Mouse (Mus musculus): Measurements from ENCODE around the gene Itga9. TPM values are rescaled to one million over a fixed set of nuclear protein-coding genes. Genes with fewer than 3 reads are reported as not detected.

Itga9 gene
- total RNA-seq, 1 experiment from 2014 or later = 4.7 TPM

- ATAC-seq (replicated peaks in 1 of 2; ENCODE audit: insufficient read depth in 1 of 2, low FRiP score in 2 of 2, low TSS enrichment in 1 of 2, low read depth in 1 of 2, poor library complexity in 2 of 2, severe bottlenecking in 2 of 2) = no peak
Measured at GRCm38 (mm10) chr9:118669696-118670095, 63.2 kb downstream of the Itga9 start.

DNA sequence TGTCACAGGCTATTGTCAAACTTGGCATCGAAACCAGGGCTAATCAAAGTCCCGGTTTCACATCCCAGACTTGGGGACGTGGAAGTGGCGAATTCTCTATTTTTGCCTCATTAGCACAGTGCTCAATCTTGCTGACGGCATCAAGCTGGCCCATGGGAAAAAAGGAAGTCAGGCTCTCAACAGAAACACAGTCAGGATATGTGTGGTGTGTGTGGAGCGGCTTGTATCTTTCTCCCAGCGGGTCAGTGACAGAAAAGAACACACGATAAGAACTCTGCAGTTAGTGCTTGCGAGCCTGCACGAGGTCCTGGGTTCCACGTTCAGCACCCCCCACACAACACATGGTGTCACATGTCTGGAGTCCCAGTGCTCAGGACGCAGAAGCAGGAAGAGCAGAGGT, 67.8 kb downstream of the Itga9 start:
- ATAC-seq (replicated peaks in 1 of 2; ENCODE audit: insufficient read depth in 1 of 2, low FRiP score in 2 of 2, low TSS enrichment in 1 of 2, low read depth in 1 of 2, poor library complexity in 2 of 2, severe bottlenecking in 2 of 2) = peak; percentile 37 to 51; a peak in 3 of 4 replicates

GRCm38 (mm10) chr9:118674761-118675160, 68.3 kb downstream of the Itga9 start:
- ATAC-seq (replicated peaks in 1 of 2; ENCODE audit: insufficient read depth in 1 of 2, low FRiP score in 2 of 2, low TSS enrichment in 1 of 2, low read depth in 1 of 2, poor library complexity in 2 of 2, severe bottlenecking in 2 of 2) = no peak

DNA sequence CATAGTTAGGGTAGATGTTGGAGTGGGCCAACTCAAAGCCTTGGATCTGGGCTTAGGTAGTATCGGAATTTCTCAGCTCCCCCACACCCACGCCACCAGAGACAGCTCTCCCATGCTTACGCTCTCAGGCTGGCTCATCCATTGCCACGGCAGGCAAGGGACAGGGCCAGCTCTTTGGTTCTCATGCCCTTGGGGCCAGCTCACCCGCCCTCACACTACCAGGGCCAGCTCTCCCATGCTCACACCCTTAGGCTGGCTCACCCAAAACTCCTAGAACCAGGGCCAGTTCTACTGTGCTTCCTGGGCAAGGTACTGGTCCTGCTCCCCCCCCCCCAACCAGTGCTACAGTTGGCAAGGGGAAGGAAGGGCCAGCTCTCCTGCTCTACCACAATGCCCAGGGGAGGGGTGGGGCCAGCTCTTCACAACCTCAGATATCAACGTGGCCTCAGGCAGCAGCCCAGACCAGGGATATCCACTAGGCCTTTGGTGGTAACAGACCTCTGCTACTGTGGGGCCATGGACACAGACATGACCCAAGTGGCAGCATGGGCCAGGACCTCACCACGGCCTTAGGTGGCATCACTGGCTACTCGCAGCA, 69.2 kb downstream of the Itga9 start:
- peak; percentile 25 to 28; a peak in 2 of 4 replicates for ATAC-seq (replicated peaks in 1 of 2; ENCODE audit: insufficient read depth in 1 of 2, low FRiP score in 2 of 2, low TSS enrichment in 1 of 2, low read depth in 1 of 2, poor library complexity in 2 of 2, severe bottlenecking in 2 of 2)

- ATAC-seq (replicated peaks in 1 of 2; ENCODE audit: insufficient read depth in 1 of 2, low FRiP score in 2 of 2, low TSS enrichment in 1 of 2, low read depth in 1 of 2, poor library complexity in 2 of 2, severe bottlenecking in 2 of 2) = no peak
Measured at GRCm38 (mm10) chr9:118676692-118677091, 70.2 kb downstream of the Itga9 start.

- peak; percentile 24 to 55; a peak in 3 of 4 replicates for ATAC-seq (replicated peaks in 1 of 2; ENCODE audit: insufficient read depth in 1 of 2, low FRiP score in 2 of 2, low TSS enrichment in 1 of 2, low read depth in 1 of 2, poor library complexity in 2 of 2, severe bottlenecking in 2 of 2)
Measured at GRCm38 (mm10) chr9:118677349-118677748, 70.9 kb downstream of the Itga9 start.

DNA sequence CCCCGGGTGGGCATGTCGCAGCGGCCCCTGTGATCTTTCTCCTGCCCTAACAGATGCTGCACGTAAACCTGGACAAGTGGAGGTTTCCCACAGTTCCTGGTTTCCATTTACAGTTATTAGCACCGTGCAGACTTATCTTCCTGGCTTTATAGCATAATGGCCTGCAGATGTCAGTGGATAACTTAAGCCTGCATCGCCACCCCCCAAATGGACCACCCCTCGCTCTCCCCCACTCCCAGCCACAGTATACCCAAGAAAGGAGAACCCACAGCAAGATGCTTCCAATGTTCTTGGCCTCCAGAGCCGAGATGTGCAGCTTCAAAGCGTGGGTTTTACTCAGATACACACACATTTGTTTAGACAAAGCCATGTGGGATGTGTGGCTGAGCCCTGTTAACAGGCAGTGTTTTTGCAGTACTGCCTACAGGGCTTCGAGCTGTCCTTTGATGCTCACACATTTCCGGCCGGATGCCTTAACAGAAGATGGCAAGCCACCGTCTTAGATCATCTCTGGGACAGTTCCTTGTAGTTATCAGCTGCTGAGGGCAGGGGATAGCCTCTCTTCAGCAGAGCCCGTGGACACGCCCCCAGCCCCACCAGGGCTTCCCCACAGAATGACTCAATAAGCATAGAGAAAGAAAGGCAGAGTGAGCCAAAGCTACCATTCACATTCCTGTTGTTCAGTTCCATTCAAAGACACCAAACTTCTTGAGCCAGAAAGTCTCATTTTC, 71.7 kb downstream of the Itga9 start:
- no peak for ATAC-seq (replicated peaks in 1 of 2; ENCODE audit: insufficient read depth in 1 of 2, low FRiP score in 2 of 2, low TSS enrichment in 1 of 2, low read depth in 1 of 2, poor library complexity in 2 of 2, severe bottlenecking in 2 of 2)

DNA sequence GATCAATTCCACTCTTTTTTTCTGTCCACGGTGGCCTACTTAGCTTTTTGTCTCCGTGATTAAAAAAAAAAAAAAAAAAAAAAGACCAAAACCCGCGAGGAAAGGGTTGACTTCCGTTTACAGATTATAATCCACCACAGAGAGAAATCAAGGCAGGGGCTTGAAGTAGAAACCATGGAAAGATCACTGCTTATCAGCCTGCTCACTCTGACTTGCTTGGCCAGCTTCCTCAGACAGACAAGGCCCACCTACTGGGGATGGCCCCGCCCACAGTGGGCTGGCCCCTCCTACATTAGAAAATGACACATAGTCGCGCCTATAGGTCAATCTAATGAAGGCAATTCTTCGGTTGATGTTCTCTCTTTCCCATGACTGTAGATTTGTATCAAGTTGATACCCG, 72.3 kb downstream of the Itga9 start:
- no peak for ATAC-seq (replicated peaks in 1 of 2; ENCODE audit: insufficient read depth in 1 of 2, low FRiP score in 2 of 2, low TSS enrichment in 1 of 2, low read depth in 1 of 2, poor library complexity in 2 of 2, severe bottlenecking in 2 of 2)

GRCm38 (mm10) chr9:118681506-118681905, 75.0 kb downstream of the Itga9 start:
- ATAC-seq (replicated peaks in 1 of 2; ENCODE audit: insufficient read depth in 1 of 2, low FRiP score in 2 of 2, low TSS enrichment in 1 of 2, low read depth in 1 of 2, poor library complexity in 2 of 2, severe bottlenecking in 2 of 2) = no peak

DNA sequence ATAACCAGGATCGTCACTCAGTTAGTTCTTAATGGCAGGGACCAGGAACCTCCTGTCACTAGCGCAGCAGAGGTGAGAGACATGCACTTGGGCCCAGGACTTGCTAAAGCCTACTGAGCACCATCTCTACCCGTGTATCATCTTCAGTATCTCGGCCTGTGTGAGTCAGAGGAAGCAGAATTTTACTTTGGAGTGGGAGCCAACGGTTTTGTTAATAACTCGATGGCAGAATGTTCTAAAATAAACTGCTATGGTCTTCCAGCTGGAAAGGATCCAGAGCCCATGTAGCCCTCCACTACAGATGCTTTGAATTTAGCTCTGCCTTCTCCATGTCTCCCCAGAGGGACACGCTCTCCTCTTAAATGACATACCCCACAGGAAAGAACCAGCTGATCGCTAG, 75.7 kb downstream of the Itga9 start:
- no peak for ATAC-seq (replicated peaks in 1 of 2; ENCODE audit: insufficient read depth in 1 of 2, low FRiP score in 2 of 2, low TSS enrichment in 1 of 2, low read depth in 1 of 2, poor library complexity in 2 of 2, severe bottlenecking in 2 of 2)

GRCm38 (mm10) chr9:118683507-118683906, 77.0 kb downstream of the Itga9 start:
- no peak for ATAC-seq (replicated peaks in 1 of 2; ENCODE audit: insufficient read depth in 1 of 2, low FRiP score in 2 of 2, low TSS enrichment in 1 of 2, low read depth in 1 of 2, poor library complexity in 2 of 2, severe bottlenecking in 2 of 2)

- peak; percentile 56 to 57; a peak in 3 of 4 replicates for ATAC-seq (replicated peaks in 1 of 2; ENCODE audit: insufficient read depth in 1 of 2, low FRiP score in 2 of 2, low TSS enrichment in 1 of 2, low read depth in 1 of 2, poor library complexity in 2 of 2, severe bottlenecking in 2 of 2)
Measured at GRCm38 (mm10) chr9:118684343-118684742, 77.9 kb downstream of the Itga9 start.

DNA sequence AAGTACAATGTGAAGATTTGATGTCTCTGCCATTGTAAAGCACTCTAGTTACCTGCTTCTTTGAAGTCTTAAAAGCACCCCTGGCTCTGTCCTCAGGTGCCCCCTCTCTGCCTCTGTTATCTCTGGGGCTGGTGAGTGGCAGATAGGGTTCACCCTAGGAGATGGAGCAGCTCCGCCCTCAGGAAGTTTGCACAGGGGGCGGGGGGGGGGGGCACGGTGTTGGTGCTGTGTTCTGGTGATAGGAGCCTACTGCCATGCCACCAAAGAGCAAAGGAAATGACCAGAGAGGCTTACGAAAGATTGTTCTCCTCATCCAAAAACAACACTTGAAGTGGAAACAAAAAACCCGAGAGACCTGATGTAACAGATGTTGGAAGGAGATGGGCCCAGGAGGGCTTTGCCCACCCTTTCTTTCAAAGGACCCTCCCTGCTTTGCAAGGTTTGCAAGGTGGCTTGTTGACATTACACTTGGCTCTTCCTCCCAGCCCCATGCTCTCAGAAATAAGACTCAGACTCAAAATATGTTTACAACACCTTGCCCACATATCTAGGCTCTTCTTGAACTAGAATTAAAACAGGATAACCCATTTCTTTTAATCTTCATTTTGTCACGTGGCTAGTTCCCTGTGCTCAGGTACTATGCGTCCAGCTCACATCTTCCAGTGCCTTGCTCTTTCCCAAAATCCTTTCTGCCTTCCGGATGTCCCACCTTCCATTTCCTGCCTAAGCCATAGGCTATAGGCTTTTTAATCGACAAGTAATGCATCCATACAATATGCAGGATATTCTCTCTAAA, 79.9 kb downstream of the Itga9 start:
- ATAC-seq (replicated peaks in 1 of 2; ENCODE audit: insufficient read depth in 1 of 2, low FRiP score in 2 of 2, low TSS enrichment in 1 of 2, low read depth in 1 of 2, poor library complexity in 2 of 2, severe bottlenecking in 2 of 2) = peak in 1 of 2 experiments; percentile 56; a peak in 2 of 4 replicates

DNA sequence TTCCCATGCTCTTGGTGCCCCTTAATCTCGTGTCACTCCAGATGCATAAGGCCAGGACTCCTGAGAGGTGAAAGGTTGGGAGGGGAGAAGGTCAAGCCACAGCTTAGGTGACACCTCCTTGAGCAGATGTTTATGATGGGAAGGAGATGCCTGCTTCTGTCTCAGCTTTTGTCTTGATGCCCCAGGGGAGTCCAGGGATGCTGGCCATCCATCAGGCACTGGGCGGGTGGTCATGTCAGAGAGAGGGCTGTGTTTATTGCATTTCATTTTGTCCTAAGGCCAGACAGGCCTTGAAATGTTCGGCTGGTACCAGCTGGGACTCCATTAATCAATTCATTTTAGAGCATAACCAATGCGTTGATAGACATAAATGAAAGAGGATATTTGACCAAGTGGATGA, 81.8 kb downstream of the Itga9 start:
- ATAC-seq (replicated peaks in 1 of 2; ENCODE audit: insufficient read depth in 1 of 2, low FRiP score in 2 of 2, low TSS enrichment in 1 of 2, low read depth in 1 of 2, poor library complexity in 2 of 2, severe bottlenecking in 2 of 2) = no peak

DNA sequence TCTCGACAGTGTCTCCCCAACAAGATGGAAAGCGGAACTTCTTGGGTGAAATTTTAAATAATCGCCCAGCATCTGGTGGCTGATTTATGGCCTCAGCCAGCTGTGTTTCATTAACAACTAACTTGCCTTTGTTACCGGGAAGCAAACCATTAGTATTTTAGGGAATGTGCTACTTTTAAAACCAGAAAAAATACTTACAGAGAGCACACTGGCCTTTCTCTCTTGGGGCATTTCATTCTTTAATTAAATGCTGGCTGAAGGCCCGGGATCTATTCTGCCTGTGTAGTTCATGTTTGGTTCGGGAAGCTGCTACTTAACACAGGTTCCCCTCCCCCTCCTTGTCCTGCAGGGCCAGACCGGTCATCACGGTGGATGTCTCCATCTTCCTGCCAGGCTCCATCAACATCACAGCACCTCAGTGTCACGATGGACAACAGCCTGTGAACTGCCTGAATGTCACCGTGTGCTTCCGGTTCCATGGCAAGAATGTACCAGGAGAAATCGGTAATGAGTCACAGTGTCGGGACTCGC, 82.5 kb downstream of the Itga9 start:
- no peak for ATAC-seq (replicated peaks in 1 of 2; ENCODE audit: insufficient read depth in 1 of 2, low FRiP score in 2 of 2, low TSS enrichment in 1 of 2, low read depth in 1 of 2, poor library complexity in 2 of 2, severe bottlenecking in 2 of 2)

- no peak for ATAC-seq (replicated peaks in 1 of 2; ENCODE audit: insufficient read depth in 1 of 2, low FRiP score in 2 of 2, low TSS enrichment in 1 of 2, low read depth in 1 of 2, poor library complexity in 2 of 2, severe bottlenecking in 2 of 2)
Measured at GRCm38 (mm10) chr9:118693256-118693655, 86.8 kb downstream of the Itga9 start.

DNA sequence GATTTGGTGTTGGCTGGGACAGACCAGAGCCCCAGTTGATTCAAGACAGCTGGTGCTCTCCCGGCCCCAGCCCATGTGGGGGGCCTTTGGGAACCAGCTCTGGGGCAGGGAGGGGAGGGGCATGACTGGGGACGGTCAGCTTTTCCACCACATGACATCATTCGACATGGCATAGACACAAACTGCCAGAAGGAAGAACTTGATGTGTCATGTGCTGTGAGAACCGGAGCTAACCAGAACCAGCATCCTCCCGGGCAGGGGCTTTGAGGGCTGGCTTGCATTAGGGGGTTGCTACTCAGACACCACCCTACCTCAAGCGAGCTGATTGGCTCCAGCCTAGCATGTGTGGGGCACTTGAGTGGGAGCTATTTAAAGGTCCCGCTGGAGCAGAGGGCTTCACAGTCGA, 87.9 kb downstream of the Itga9 start:
- no peak for ATAC-seq (replicated peaks in 1 of 2; ENCODE audit: insufficient read depth in 1 of 2, low FRiP score in 2 of 2, low TSS enrichment in 1 of 2, low read depth in 1 of 2, poor library complexity in 2 of 2, severe bottlenecking in 2 of 2)

GRCm38 (mm10) chr9:118698191-118698590, 91.7 kb downstream of the Itga9 start:
- no peak for ATAC-seq (replicated peaks in 1 of 2; ENCODE audit: insufficient read depth in 1 of 2, low FRiP score in 2 of 2, low TSS enrichment in 1 of 2, low read depth in 1 of 2, poor library complexity in 2 of 2, severe bottlenecking in 2 of 2)
